In genomic region chr3:96601251-96601787, GRCm38 (mm10) we compare ENCODE assay signal across 8 mouse cellular contexts. TPM values are rescaled to one million over a fixed set of nuclear protein-coding genes. Genes with fewer than 3 reads are reported as not detected.
DNase-seq lines count a peak whose midpoint lies in the region; ATAC-seq and TF ChIP-seq lines count a peak whose summit lies in the region.

No protein-coding gene starts in this region.

- TF ChIP-seq POLR2A in ES-Bruce4 (IDR thresholded peaks at IDR 0.05; ENCODE audit: insufficient read depth, low read length), result no peak

- 0 out of 2 replicates have a peak overlapping the region, but pooled peaks have one; percentile 17 for H3K9ac ChIP-seq in ES-Bruce4 (ENCODE audit: low read depth, poor library complexity, severe bottlenecking)
- peak overlapping the region; percentile 85 for H3K9ac ChIP-seq in heart, postnatal 0 days (replicated peaks; ENCODE audit: low read depth, low read length)
- peak overlapping the region; percentile 82 for H3K9ac ChIP-seq in lung, embryonic 16.5 days (ENCODE audit: low read length)

- WGBS in forebrain, embryonic 10.5 days, result under 1% methylated on average over 38 of the region's 40 CpGs
- under 1% methylated on average over 31 of the region's 40 CpGs for WGBS in heart, postnatal 0 days
- WGBS in lung, embryonic 16.5 days, result 5% methylated on average over 14 of the region's 40 CpGs

- peak overlapping the region; percentile 87 for H3K4me2 ChIP-seq in heart, postnatal 0 days (ENCODE audit: low read depth, low read length)
- H3K4me2 ChIP-seq in lung, embryonic 16.5 days (ENCODE audit: low read depth, low read length), result peak overlapping the region; percentile 69

- TF ChIP-seq EP300 in ES-Bruce4 (IDR thresholded peaks at IDR 0.05; ENCODE audit: insufficient read depth, low read depth, low read length), result no peak
- no peak for TF ChIP-seq EP300 in heart, postnatal 0 days (IDR thresholded peaks at IDR 0.05; ENCODE audit: low read depth)

- H3K4me1 ChIP-seq in ES-Bruce4 (ENCODE audit: control insufficient read depth, insufficient read depth, low read length), result no peaks in the 10 kb centered on the region
- peaks cover 81% of the 10 kb centered on the region for H3K4me1 ChIP-seq in forebrain, embryonic 10.5 days
- H3K4me1 ChIP-seq in heart, postnatal 0 days (ENCODE audit: control insufficient read depth, insufficient read depth), result peaks cover 10% of the 10 kb centered on the region; the same call in 1 of the 2 replicates
- H3K4me1 ChIP-seq in lung, embryonic 16.5 days (replicated peaks; ENCODE audit: control insufficient read depth, insufficient read depth, low read length), result peaks cover 27% of the 10 kb centered on the region

- no peaks in the 10 kb centered on the region for H3K9me3 ChIP-seq in ES-Bruce4 (replicated peaks; ENCODE audit: control insufficient read depth, insufficient read depth, low read length, poor library complexity, severe bottlenecking)
- no peaks in the 10 kb centered on the region for H3K9me3 ChIP-seq in forebrain, embryonic 10.5 days
- H3K9me3 ChIP-seq in heart, postnatal 0 days (replicated peaks; ENCODE audit: control insufficient read depth, low read length), result no peaks in the 10 kb centered on the region
- no peaks in the 10 kb centered on the region for H3K9me3 ChIP-seq in lung, embryonic 16.5 days (ENCODE audit: control insufficient read depth, low read length)

- peak overlapping the region; percentile 59 for H3K4me3 ChIP-seq in ES-Bruce4 (ENCODE audit: low read depth, low read length)
- H3K4me3 ChIP-seq in forebrain, embryonic 10.5 days, result peak overlapping the region; percentile 93
- peak overlapping the region; percentile 77 for H3K4me3 ChIP-seq in heart, postnatal 0 days (ENCODE audit: low read depth, low read length)
- H3K4me3 ChIP-seq in lung, embryonic 16.5 days (ENCODE audit: low read length), result peak overlapping the region; percentile 70

- H3K36me3 ChIP-seq in ES-Bruce4 (ENCODE audit: control insufficient read depth, insufficient read depth, low read length, poor library complexity, severe bottlenecking), result no peaks in the 10 kb centered on the region
- peaks cover 23% of the 10 kb centered on the region for H3K36me3 ChIP-seq in forebrain, embryonic 10.5 days (replicated peaks)
- H3K36me3 ChIP-seq in heart, postnatal 0 days (replicated peaks; ENCODE audit: control insufficient read depth, insufficient read depth, low read length), result 0 out of 2 replicates have a peak, but pooled peaks cover 4% of the 10 kb centered on the region
- no peaks in the 10 kb centered on the region for H3K36me3 ChIP-seq in lung, embryonic 16.5 days (ENCODE audit: control insufficient read depth, insufficient read depth, low read length)

- TF ChIP-seq CTCF in ES-Bruce4 (IDR thresholded peaks at IDR 0.05; ENCODE audit: low read depth, low read length), result no peak
- TF ChIP-seq CTCF in heart, postnatal 0 days (IDR thresholded peaks at IDR 0.05; ENCODE audit: low read depth), result no peak

- no peaks in the 10 kb centered on the region for H3K27me3 ChIP-seq in ES-Bruce4 (ENCODE audit: control insufficient read depth, insufficient read depth, low read length, poor library complexity, severe bottlenecking)
- H3K27me3 ChIP-seq in forebrain, embryonic 10.5 days (ENCODE audit: poor library complexity, severe bottlenecking), result peaks cover 30% of the 10 kb centered on the region
- no peaks in the 10 kb centered on the region for H3K27me3 ChIP-seq in heart, postnatal 0 days (ENCODE audit: control insufficient read depth, insufficient read depth, low read length)
- peaks cover 13% of the 10 kb centered on the region for H3K27me3 ChIP-seq in lung, embryonic 16.5 days (ENCODE audit: control insufficient read depth, insufficient read depth, low read depth, low read length)

- DNase-seq in adrenal gland, postnatal 10 days, result peak; percentile 81
- peak; percentile 73 for DNase-seq in forebrain, embryonic 10.5 days (ENCODE audit: extremely low spot score, low spot score)
- peak; percentile 71 for DNase-seq in heart, postnatal 0 days (ENCODE audit: low spot score)
- peak; percentile 75 to 78 for DNase-seq in kidney, postnatal 36 days
- DNase-seq in right cerebral cortex, postnatal 14 days, result peak; percentile 62
- no peak for DNase-seq in thymus, postnatal 10 days (ENCODE audit: low spot score in 2 of 2)

- H3K27ac ChIP-seq in ES-Bruce4 (ENCODE audit: insufficient read depth, low read length), result no peak overlapping the region
- H3K27ac ChIP-seq in forebrain, embryonic 10.5 days, result peak overlapping the region; percentile 96
- peak overlapping the region; percentile 98 for H3K27ac ChIP-seq in heart, postnatal 0 days (ENCODE audit: low read depth)
- peak overlapping the region; percentile 98 for H3K27ac ChIP-seq in lung, embryonic 16.5 days (ENCODE audit: low read length)

- peak; percentile 70 for ATAC-seq in heart, postnatal 0 days (ENCODE audit: insufficient read depth, low read depth)
- ATAC-seq in lung, embryonic 16.5 days (ENCODE audit: low read depth), result peak; percentile 69

RNA-seq across cellular contexts. Expression of gene Lix1l, which starts 0.4 kb away (rescaled TPM):
- 2.5 and 3.1 TPM in 2 replicates for polyA plus RNA-seq in ES-Bruce4 (2011; ENCODE audit: insufficient read depth, insufficient read length, low read depth, missing spikeins)
- total RNA-seq in adrenal gland, postnatal 10 days (2021), result 10 to 100 TPM; 33.3 to 42.6 TPM
- polyA plus RNA-seq in forebrain, embryonic 10.5 days (2016; fragmentation: Nextera tagmentation; extraction: Ambion mirVana), result 3.2 and 3.9 TPM in 2 replicates
- total RNA-seq in heart, postnatal 0 days (2014; rRNA removed; ENCODE audit: low replicate concordance), result 33.1 and 50.6 TPM in 2 replicates
- 3.6 and 5.1 TPM in 2 replicates for polyA plus RNA-seq in heart, postnatal 0 days (2015; fragmentation: Nextera tagmentation; extraction: Ambion mirVana)
- polyA plus RNA-seq in lung, embryonic 16.5 days (2015; fragmentation: Nextera tagmentation; extraction: Ambion mirVana), result 6.7 and 8.2 TPM in 2 replicates

RNA-seq across cellular contexts. Expression of gene Ankrd34a, which starts 4.9 kb away (rescaled TPM):
- polyA plus RNA-seq in ES-Bruce4 (2011; ENCODE audit: insufficient read depth, insufficient read length, low read depth, missing spikeins), result 0.31 and 0.43 TPM in 2 replicates
- under 1 TPM; 0.54 to 0.55 TPM for total RNA-seq in adrenal gland, postnatal 10 days (2021)
- 1.2 TPM in 2 replicates for polyA plus RNA-seq in forebrain, embryonic 10.5 days (2016; fragmentation: Nextera tagmentation; extraction: Ambion mirVana)
- total RNA-seq in heart, postnatal 0 days (2014; rRNA removed; ENCODE audit: low replicate concordance), result 1.2 and 5.3 TPM in 2 replicates
- polyA plus RNA-seq in heart, postnatal 0 days (2015; fragmentation: Nextera tagmentation; extraction: Ambion mirVana), result 6.0 and 6.8 TPM in 2 replicates
- polyA plus RNA-seq in lung, embryonic 16.5 days (2015; fragmentation: Nextera tagmentation; extraction: Ambion mirVana), result 1.6 and 1.9 TPM in 2 replicates

RNA-seq across cellular contexts. Expression of gene Polr3gl, which starts 7.3 kb away (rescaled TPM):
- 16.2 and 22.8 TPM in 2 replicates for polyA plus RNA-seq in ES-Bruce4 (2011; ENCODE audit: insufficient read depth, insufficient read length, low read depth, missing spikeins)
- 10 to 100 TPM; 29.3 to 34.3 TPM for total RNA-seq in adrenal gland, postnatal 10 days (2021)
- 23.8 and 27.3 TPM in 2 replicates for polyA plus RNA-seq in forebrain, embryonic 10.5 days (2016; fragmentation: Nextera tagmentation; extraction: Ambion mirVana)
- total RNA-seq in heart, postnatal 0 days (2014; rRNA removed; ENCODE audit: low replicate concordance), result 10.3 and 13.1 TPM in 2 replicates
- polyA plus RNA-seq in heart, postnatal 0 days (2015; fragmentation: Nextera tagmentation; extraction: Ambion mirVana), result 37.1 and 38.7 TPM in 2 replicates
- polyA plus RNA-seq in lung, embryonic 16.5 days (2015; fragmentation: Nextera tagmentation; extraction: Ambion mirVana), result 35.9 TPM in 2 replicates

RNA-seq across cellular contexts. Expression of gene Gm16253, which starts 24.5 kb away (rescaled TPM):
- 1.1 and 1.7 TPM in 2 replicates for polyA plus RNA-seq in ES-Bruce4 (2011; ENCODE audit: insufficient read depth, insufficient read length, low read depth, missing spikeins)
- total RNA-seq in adrenal gland, postnatal 10 days (2021), result under 1 TPM in 1 of 2 experiments, not detected in 1; 0.61 TPM
- polyA plus RNA-seq in forebrain, embryonic 10.5 days (2016; fragmentation: Nextera tagmentation; extraction: Ambion mirVana), result 0.66 and 1.6 TPM in 2 replicates
- total RNA-seq in heart, postnatal 0 days (2014; rRNA removed; ENCODE audit: low replicate concordance), result not detected in 2 replicates
- 1.1 and 1.2 TPM in 2 replicates for polyA plus RNA-seq in heart, postnatal 0 days (2015; fragmentation: Nextera tagmentation; extraction: Ambion mirVana)
- 1.4 TPM in 2 replicates for polyA plus RNA-seq in lung, embryonic 16.5 days (2015; fragmentation: Nextera tagmentation; extraction: Ambion mirVana)

RNA-seq across cellular contexts. Expression of gene Rbm8a, which starts 28.4 kb away (rescaled TPM):
- polyA plus RNA-seq in ES-Bruce4 (2011; ENCODE audit: insufficient read depth, insufficient read length, low read depth, missing spikeins), result 325 and 344 TPM in 2 replicates
- total RNA-seq in adrenal gland, postnatal 10 days (2021), result 10 to 100 TPM; 68.8 to 72.9 TPM
- 224 and 226 TPM in 2 replicates for polyA plus RNA-seq in forebrain, embryonic 10.5 days (2016; fragmentation: Nextera tagmentation; extraction: Ambion mirVana)
- total RNA-seq in heart, postnatal 0 days (2014; rRNA removed; ENCODE audit: low replicate concordance), result 7.5 and 9.2 TPM in 2 replicates
- polyA plus RNA-seq in heart, postnatal 0 days (2015; fragmentation: Nextera tagmentation; extraction: Ambion mirVana), result 64.7 and 65.4 TPM in 2 replicates
- 132 and 135 TPM in 2 replicates for polyA plus RNA-seq in lung, embryonic 16.5 days (2015; fragmentation: Nextera tagmentation; extraction: Ambion mirVana)

Comparison
In these comparisons a context has a peak if more than half of its experiments do, and no peak if none do; other contexts are left out.
1. H3K9ac ChIP-seq: peak in every context shown above with its lines; median percentile 85 in heart, postnatal 0 days; 82 in lung, embryonic 16.5 days; 17 in ES-Bruce4.
2. DNase-seq: peak in adrenal gland, postnatal 10 days (single experiment), forebrain, embryonic 10.5 days (single experiment), heart, postnatal 0 days (single experiment), kidney, postnatal 36 days (2 of 2) and right cerebral cortex, postnatal 14 days (single experiment); none in thymus, postnatal 10 days (0 of 2).
3. Peak in every context shown above with its lines, with median percentiles within 50 percentile points of each other: H3K4me3 ChIP-seq.